Mouse (Mus musculus) midbrain, postnatal 0 days (tissue): ENCODE data around the gene Atp2a1. TPM values are rescaled to one million over a fixed set of nuclear protein-coding genes. Genes with fewer than 3 reads are reported as not detected.

Experiments
- ATAC-seq: fragments of 200-750 bp; cut with Nextera tagmentation; 2 replicates; pipeline ENCODE4 v1.8.0; 2017; ENCODE audit warnings: moderate number of reproducible peaks, mild to moderate bottlenecking, moderate TSS enrichment, moderate library complexity; ENCODE audit not compliant: low FRiP score
- DNase-seq: peaks from one replicate; pipeline ENCODE4 v3.0.0-alpha.2; 2015; ENCODE audit warnings: low spot score
- H3K27ac ChIP-seq: fragments of 300-500 bp; sonication (generic); 2 replicates; pipeline ENCODE4 v1.5.1; 2014; ENCODE audit warnings: low read depth, mild to moderate bottlenecking, low read length, mixed read lengths
- H3K27me3 ChIP-seq: fragments of 300-500 bp; sonication (generic); 2 replicates; pipeline ENCODE4 v1.6.1; 2014; ENCODE audit warnings: low read length, control low read depth, mixed read lengths; ENCODE audit not compliant: insufficient read depth
- H3K36me3 ChIP-seq: fragments of 300-500 bp; sonication (generic); 2 replicates; pipeline ENCODE4 v1.6.1; 2014; ENCODE audit warnings: low read length, control low read depth, mixed read lengths; ENCODE audit not compliant: insufficient read depth
- H3K4me1 ChIP-seq: fragments of 300-500 bp; sonication (generic); 2 replicates; pipeline ENCODE4 v1.6.1; 2014; ENCODE audit warnings: mild to moderate bottlenecking, control low read depth, antibody characterized with exemption, low read length, mixed read lengths; ENCODE audit not compliant: insufficient read depth
- H3K4me2 ChIP-seq: fragments of 300-500 bp; sonication (generic); 2 replicates; pipeline ENCODE4 v1.6.1; 2014; ENCODE audit warnings: low read depth, mild to moderate bottlenecking, low read length, mixed read lengths; ENCODE audit not compliant: poor library complexity, severe bottlenecking
- H3K4me3 ChIP-seq: fragments of 300-500 bp; sonication (generic); 2 replicates; pipeline ENCODE4 v1.5.1; 2014; ENCODE audit warnings: low read depth, mild to moderate bottlenecking, low read length, moderate library complexity
- H3K9ac ChIP-seq: fragments of 300-500 bp; sonication (generic); replicated peaks from 2 replicates; pipeline ENCODE4 v1.6.1; 2014; ENCODE audit warnings: mild to moderate bottlenecking, low read length, moderate library complexity, mixed read lengths; ENCODE audit not compliant: poor library complexity, severe bottlenecking
- H3K9me3 ChIP-seq: fragments of 300-500 bp; sonication (generic); 2 replicates; pipeline ENCODE4 v1.6.1; 2016; ENCODE audit warnings: low read length, control low read depth
- CTCF ChIP-seq: IDR thresholded peaks from 2 replicates; pipeline ENCODE4 v1.5.1; 2016; ENCODE audit warnings: antibody characterized with exemption, mild to moderate bottlenecking
- WGBS: fragments of 180-500 bp; shearing (Covaris S2); extraction: QIAGEN DNeasy Blood & Tissue Kit; methylation state at CpG from one replicate; pipeline ENCODE4 v1.1.7; 2014; 5-methylcytosine and 5-hydroxymethylcytosine counted together
- polyA plus RNA-seq: library from polyadenylated mRNA; unstranded; fragments of >200 nt; fragmentation: Nextera tagmentation; extraction: Ambion mirVana; gene quantifications from 2 replicates; pipeline ENCODE4 v1.2.1, GENCODE M21; 2015
- total RNA-seq: library from RNA; depleted of rRNA; stranded (reverse); fragments of >200 nt; gene quantifications from 2 replicates; pipeline ENCODE4 v1.2.3, GENCODE M21; 2014

Gene Atp2a1
- total and polyA plus RNA-seq, 2 experiments from 2014 or later, result 0.33 to 0.35 TPM

DNA sequence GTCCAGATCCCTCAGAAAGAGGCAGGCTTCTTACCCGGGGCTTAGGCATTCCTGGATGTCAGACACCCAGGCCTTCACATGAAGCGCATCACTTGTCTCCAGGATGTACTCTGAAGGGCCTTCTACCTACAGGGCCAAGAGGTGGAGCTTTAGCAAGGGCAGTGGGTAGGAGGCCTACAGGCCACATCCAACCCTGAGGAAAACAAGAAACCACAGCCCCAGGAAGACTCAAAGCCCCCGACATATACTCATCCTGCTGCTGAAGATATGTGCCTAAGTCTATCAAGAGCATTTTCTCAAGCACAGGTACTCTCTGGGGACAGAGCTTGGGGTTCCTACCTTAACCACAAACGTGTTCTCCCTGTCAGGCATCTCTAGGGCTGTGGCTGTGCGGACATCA is 8.5 kb upstream of the Atp2a1 start:
- no peak for ATAC-seq
- no peak for TF ChIP-seq CTCF

DNA sequence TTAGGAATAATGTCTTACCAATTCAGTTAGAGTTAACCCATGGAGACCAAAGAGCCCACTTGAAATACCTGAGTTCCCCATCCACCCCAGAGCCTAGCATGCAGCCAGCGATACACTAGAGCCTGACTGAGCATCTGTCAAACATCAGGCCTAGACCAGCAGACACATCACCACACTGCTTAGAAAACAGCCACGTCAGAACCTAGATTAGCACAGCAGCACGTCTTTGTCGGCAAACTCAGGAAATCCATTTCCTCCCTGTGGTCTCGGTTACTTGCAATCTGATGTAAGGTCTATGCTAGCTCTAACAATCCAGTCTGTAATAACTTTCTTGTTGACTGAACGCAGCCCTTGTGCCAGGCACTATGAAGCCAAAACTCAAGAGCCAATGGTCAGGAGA is 7.2 kb upstream of the Atp2a1 start:
- no peak overlapping the region for H3K27ac ChIP-seq
- no peaks in the 10 kb centered on the region for H3K9me3 ChIP-seq
- no peak for TF ChIP-seq CTCF
- no peaks in the 10 kb centered on the region for H3K27me3 ChIP-seq
- no peak overlapping the region for H3K4me2 ChIP-seq
- 84% methylated on average over 6 of the region's 6 CpGs for WGBS
- no peak overlapping the region for H3K4me3 ChIP-seq
- peaks cover 2% of the 10 kb centered on the region; the same call in 1 of the 2 replicates for H3K4me1 ChIP-seq
- H3K9ac ChIP-seq, result no peak overlapping the region
- DNase-seq (no peak), ATAC-seq (no peak)
- H3K36me3 ChIP-seq, result peaks cover 64% of the 10 kb centered on the region

More for the DNA sequence above, 8.5 kb upstream of the Atp2a1 start:
- Histone ChIP-seq H3K9ac (no peak overlapping the region), H3K36me3 (peaks cover 60% of the 10 kb centered on the region), H3K4me3 (no peak overlapping the region), H3K4me1 (peaks cover 5% of the 10 kb centered on the region; the same call in 1 of the 2 replicates), H3K27ac (no peak overlapping the region), H3K27me3 (no peaks in the 10 kb centered on the region), H3K9me3 (no peaks in the 10 kb centered on the region), H3K4me2 (no peak overlapping the region)
- no peak for DNase-seq
- 97% methylated on average over 5 of the region's 5 CpGs for WGBS

DNA sequence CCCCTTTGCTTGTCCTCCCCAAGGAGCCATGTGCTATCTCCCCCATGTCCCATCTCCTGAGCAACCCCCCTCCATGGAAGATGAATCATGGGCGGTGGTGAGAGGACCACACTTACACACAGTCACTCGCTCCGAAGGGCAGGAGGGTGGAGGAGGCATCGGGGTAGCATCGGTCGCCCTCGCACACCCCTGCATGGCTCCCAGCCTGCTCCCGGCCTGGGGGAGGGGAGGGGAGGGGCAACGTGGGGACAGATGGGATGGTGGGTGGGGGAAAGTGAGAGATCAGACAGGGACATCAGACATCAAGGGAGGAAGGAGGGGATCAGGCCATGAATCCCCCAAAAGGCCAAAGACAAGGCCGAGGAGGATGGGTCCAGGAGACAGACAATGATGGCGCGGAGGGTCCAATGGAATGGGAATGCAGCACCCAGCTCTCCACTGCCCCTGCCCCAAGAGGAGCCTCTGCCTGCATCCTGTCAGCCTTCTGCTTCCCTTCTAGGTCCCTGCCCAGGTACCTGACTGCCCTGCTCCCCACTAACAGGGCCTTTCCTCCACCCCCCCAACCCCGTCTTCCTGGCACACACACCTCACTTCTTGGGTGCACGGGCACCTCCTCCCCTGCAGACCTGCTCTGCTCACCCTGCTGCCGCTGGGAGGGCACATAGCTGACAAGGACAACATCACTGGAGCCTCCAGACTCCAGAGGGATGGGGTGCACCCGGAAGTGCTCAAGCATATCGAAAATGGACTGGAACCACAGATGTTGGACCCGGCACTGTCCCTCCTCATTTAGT is 5.1 kb upstream of the Atp2a1 start:
- Histone ChIP-seq H3K27ac (no peak overlapping the region), H3K9ac (no peak overlapping the region), H3K27me3 (no peaks in the 10 kb centered on the region), H3K36me3 (peaks cover 64% of the 10 kb centered on the region), H3K4me3 (no peak overlapping the region), H3K9me3 (no peaks in the 10 kb centered on the region), H3K4me1 (no peaks in the 10 kb centered on the region), H3K4me2 (no peak overlapping the region)
- no peak for DNase-seq
- ATAC-seq, result no peak
- no peak for TF ChIP-seq CTCF
- WGBS, result 92% methylated on average over 18 of the region's 18 CpGs

DNA sequence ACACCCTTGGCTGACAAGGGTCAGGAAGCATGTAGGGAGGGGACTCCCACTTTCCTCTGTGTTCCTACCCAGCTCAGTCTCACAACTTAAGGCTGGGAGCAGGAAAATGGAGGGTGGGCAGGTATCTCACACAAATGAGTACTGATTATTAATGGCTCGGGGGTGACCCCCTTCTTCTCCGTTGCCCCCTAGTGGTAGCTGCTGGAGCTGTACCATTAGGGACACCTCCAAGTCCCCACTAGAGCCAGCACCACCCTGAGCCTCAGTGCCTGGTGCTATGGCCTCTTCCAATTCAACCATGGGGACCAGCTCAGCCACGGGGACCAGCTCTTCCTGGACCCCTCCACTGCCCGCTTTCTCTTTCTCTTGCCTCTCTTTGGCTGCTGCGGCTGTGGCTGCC is 4.4 kb upstream of the Atp2a1 start:
- Histone ChIP-seq H3K27ac (no peak overlapping the region), H3K4me2 (no peak overlapping the region), H3K4me1 (no peaks in the 10 kb centered on the region), H3K4me3 (no peak overlapping the region), H3K9me3 (no peaks in the 10 kb centered on the region), H3K36me3 (peaks cover 58% of the 10 kb centered on the region), H3K27me3 (no peaks in the 10 kb centered on the region), H3K9ac (no peak overlapping the region)
- TF ChIP-seq CTCF, result peak; percentile 63
- ATAC-seq, result no peak
- DNase-seq, result peak; percentile 5
- WGBS, result 69% methylated on average over 5 of the region's 5 CpGs

DNA sequence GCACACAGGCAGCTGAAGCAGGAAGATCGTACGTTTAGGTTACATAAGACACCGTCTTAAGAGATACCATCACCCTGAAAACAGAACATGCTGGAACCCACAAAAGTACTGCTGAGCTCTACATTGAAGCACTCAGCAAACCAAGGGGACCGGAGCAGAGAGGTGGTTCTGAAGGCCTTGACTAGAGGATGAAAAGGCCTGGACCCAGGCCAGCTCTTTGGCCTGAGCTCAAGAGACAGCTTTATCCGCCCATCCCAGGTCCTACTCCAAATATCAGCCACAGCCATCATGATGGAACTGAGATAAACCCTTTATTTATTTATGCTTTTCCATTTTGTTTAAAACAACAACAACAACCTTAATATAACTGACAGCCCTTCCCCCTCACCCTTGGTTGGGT is 3.8 kb upstream of the Atp2a1 start:
- H3K27me3 ChIP-seq, result no peaks in the 10 kb centered on the region
- DNase-seq (no peak), ATAC-seq (no peak)
- H3K4me3 ChIP-seq, result no peak overlapping the region
- no peak overlapping the region for H3K4me2 ChIP-seq
- no peaks in the 10 kb centered on the region for H3K4me1 ChIP-seq
- no peak overlapping the region for H3K9ac ChIP-seq
- peaks cover 52% of the 10 kb centered on the region for H3K36me3 ChIP-seq
- no peaks in the 10 kb centered on the region for H3K9me3 ChIP-seq
- TF ChIP-seq CTCF, result no peak
- WGBS, result 90% methylated on average over 5 of the region's 5 CpGs
- no peak overlapping the region for H3K27ac ChIP-seq

DNA sequence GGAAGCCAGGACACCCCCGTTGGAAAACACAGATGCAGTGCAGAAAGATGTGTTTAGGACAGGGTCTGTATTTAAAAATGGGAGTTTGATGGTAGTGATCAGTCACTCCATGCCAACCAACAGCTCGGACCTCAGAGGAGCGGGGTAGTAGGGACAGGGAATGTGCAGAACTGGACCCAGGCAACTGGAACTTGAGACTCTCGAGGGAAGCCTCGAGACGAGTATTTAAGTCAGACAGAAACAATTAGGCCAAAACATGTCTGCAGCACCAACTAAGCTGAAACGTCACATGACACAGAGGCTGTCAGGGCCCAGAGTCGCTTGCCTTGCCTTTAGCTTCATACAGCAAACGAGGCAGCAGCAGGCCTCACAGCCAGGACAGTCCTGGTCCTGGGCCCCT is 3.2 kb upstream of the Atp2a1 start:
- no peak for TF ChIP-seq CTCF
- Histone ChIP-seq H3K9me3 (no peaks in the 10 kb centered on the region), H3K9ac (no peak overlapping the region), H3K4me3 (no peak overlapping the region), H3K27me3 (no peaks in the 10 kb centered on the region), H3K4me2 (no peak overlapping the region), H3K4me1 (no peaks in the 10 kb centered on the region), H3K36me3 (peaks cover 46% of the 10 kb centered on the region), H3K27ac (no peak overlapping the region)
- ATAC-seq (no peak), DNase-seq (no peak)
- 78% methylated on average over 9 of the region's 9 CpGs for WGBS
